Mouse (Mus musculus): ENCODE results near the gene Zfp938. TPM values are rescaled to one million over a fixed set of nuclear protein-coding genes. Genes with fewer than 3 reads are reported as not detected.

Gene Zfp938
- 10 to 100 TPM; 17.4 to 20.9 TPM for total RNA-seq (2021)
- long read RNA-seq, experiment 1, transcript Zfp938-201 (4 exons, 2,035 nt), result major isoform, 7 of 29 reads
- long read RNA-seq, experiment 1, transcript Zfp938-202 (4 exons, 2,124 nt), result major isoform, 7 of 29 reads
- long read RNA-seq, experiment 1, partial matches to known transcripts, result 6 of 29 reads
- long read RNA-seq, experiment 1, other reads (novel, unspliced or antisense), result 9 of 29 reads
- long read RNA-seq, experiment 2, partial matches to known transcripts, result 2 of 7 reads
- long read RNA-seq, experiment 2, other reads (novel, unspliced or antisense), result 0 of 7 reads

- Histone ChIP-seq H3K4me3 (peak within 1 kb of the TSS; percentile 68), H3K27ac (peak within 1 kb of the TSS; percentile 93)
- intact Hi-C loops (cut with DNase I), result loop anchor here (2.0 to 5.0 kb wide), 3 partner anchors 62 to 194 kb away; partner anchors contain the start of genes Gm4924 and Zfp873
- peak; percentile 76 to 82 for DNase-seq (ENCODE audit: extremely low spot score in 1 of 2, low spot score in 2 of 2)
- TF ChIP-seq CTCF (IDR thresholded peaks at IDR 0.05), result no peak
These were observed at the start of gene Zfp938 for GRCm38 (mm10) chr10:82240742-82241400. Gene Zfp938, minus strand, starts transcription at chr10:82241280.

GRCm38 (mm10) chr10:82257331-82257730 lies 16.3 kb upstream of the Zfp938 start:
- no peak for DNase-seq (ENCODE audit: extremely low spot score in 1 of 2, low spot score in 2 of 2)
- intact Hi-C loops (cut with DNase I), result no loop called here
- Histone ChIP-seq H3K27ac (no peak overlapping the region), H3K4me3 (no peak overlapping the region)
- no peak for TF ChIP-seq CTCF (IDR thresholded peaks at IDR 0.05)

GRCm38 (mm10) chr10:82245021-82245420 lies 3.9 kb upstream of the Zfp938 start:
- Histone ChIP-seq H3K4me3 (no peak overlapping the region), H3K27ac (no peak overlapping the region)
- TF ChIP-seq CTCF (IDR thresholded peaks at IDR 0.05), result no peak
- no peak for DNase-seq (ENCODE audit: extremely low spot score in 1 of 2, low spot score in 2 of 2)
- intact Hi-C loops (cut with DNase I), result no loop called here

DNA sequence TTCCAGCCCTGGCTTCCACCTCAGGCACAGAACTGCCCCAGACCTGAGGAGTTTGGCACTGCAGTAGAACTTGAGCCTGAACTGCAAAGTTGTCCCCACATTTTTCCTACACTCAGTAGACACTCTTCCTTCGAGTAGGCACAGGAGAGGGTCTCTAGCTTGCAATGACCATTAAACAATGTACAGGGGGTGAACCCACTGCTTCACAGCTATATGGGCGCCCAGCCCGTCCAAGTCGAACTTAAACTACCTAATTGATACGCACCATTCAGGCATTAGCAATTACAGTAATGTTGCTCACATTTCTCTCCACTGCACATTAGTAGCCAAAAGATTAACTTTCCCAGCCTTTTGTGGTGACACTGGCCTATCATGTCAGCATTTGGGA lies 315 bp upstream of the Zfp938 start:
- DNase-seq (ENCODE audit: extremely low spot score in 1 of 2, low spot score in 2 of 2), result no peak
- TF ChIP-seq CTCF (IDR thresholded peaks at IDR 0.05), result no peak
- Histone ChIP-seq H3K4me3 (peak overlapping the region; percentile 68), H3K27ac (peak overlapping the region; percentile 93)
- intact Hi-C loops (cut with DNase I), result loop anchor here (2.0 to 5.0 kb wide), 3 partner anchors 63 to 194 kb away; partner anchors contain the start of genes Gm4924 and Zfp873

GRCm38 (mm10) chr10:82178257-82179064 lies 62.6 kb downstream of the Zfp938 start:
- Histone ChIP-seq H3K27ac (peak overlapping the region; percentile 90), H3K4me3 (peak overlapping the region; percentile 71)
- intact Hi-C loops (cut with DNase I), result loop anchor here (2.0 kb wide), 2 partner anchors 62 to 130 kb away; partner anchors contain the start of genes Zfp873 and Zfp938
- TF ChIP-seq CTCF (IDR thresholded peaks at IDR 0.05), result no peak
- DNase-seq (ENCODE audit: extremely low spot score in 1 of 2, low spot score in 2 of 2), result peak; percentile 80 to 86

Other genes starting within 250 kb of the Zfp938 start
- 10 to 100 TPM; 10.7 to 11.5 TPM for gene Zfp873, start 193.2 kb downstream of the Zfp938 start, total RNA-seq (2021)
- gene BC024063, start 157.9 kb downstream of the Zfp938 start, total RNA-seq (2021), result 1 to 10 TPM; 7.4 to 8.8 TPM
- gene AU041133, start 113.3 kb downstream of the Zfp938 start, total RNA-seq (2021), result 10 to 100 TPM in 1 of 2 experiments, 1 to 10 TPM in 1; 8.0 to 10.1 TPM
- not detected for gene 4932415D10Rik, start 75.3 kb upstream of the Zfp938 start, total RNA-seq (2021)
- gene Gm4924, start 113.0 kb upstream of the Zfp938 start, total RNA-seq (2021), result 10 to 100 TPM in 1 of 2 experiments, 1 to 10 TPM in 1; 9.1 to 10.3 TPM

Measured in left cerebral cortex, adult 2 months (tissue).